Mouse (Mus musculus): Measurements from ENCODE around the gene Dyrk3. TPM values are rescaled to one million over a fixed set of nuclear protein-coding genes. Genes with fewer than 3 reads are reported as not detected.

Gene Dyrk3
- polyA plus RNA-seq, 1 experiment from 2014 or later = 2.3 TPM

- Histone ChIP-seq H3K4me1 (ENCODE audit: control insufficient read depth, insufficient read depth, low read length) (peaks cover 5% of the 10 kb centered on the region), H3K4me3 (ENCODE audit: low read length) (peak overlapping the region; percentile 89; the same call in 1 of the 2 replicates), H3K36me3 (ENCODE audit: control insufficient read depth, insufficient read depth, low read length) (no peaks in the 10 kb centered on the region), H3K9ac (ENCODE audit: low read depth, low read length) (peak overlapping the region; percentile 70; the same call in 1 of the 2 replicates), H3K9me3 (ENCODE audit: control insufficient read depth, low read length) (no peaks in the 10 kb centered on the region), H3K27me3 (replicated peaks; ENCODE audit: control insufficient read depth, insufficient read depth, low read length) (no peaks in the 10 kb centered on the region), H3K4me2 (ENCODE audit: low read depth, low read length) (peak overlapping the region; percentile 93), H3K27ac (ENCODE audit: low read length) (no peak overlapping the region)
- ATAC-seq = no peak
- 64% methylated on average over 11 of the region's 11 CpGs for WGBS
Measured at GRCm38 (mm10) chr1:131139102-131140095, 1.3 kb upstream of the Dyrk3 start.

DNA sequence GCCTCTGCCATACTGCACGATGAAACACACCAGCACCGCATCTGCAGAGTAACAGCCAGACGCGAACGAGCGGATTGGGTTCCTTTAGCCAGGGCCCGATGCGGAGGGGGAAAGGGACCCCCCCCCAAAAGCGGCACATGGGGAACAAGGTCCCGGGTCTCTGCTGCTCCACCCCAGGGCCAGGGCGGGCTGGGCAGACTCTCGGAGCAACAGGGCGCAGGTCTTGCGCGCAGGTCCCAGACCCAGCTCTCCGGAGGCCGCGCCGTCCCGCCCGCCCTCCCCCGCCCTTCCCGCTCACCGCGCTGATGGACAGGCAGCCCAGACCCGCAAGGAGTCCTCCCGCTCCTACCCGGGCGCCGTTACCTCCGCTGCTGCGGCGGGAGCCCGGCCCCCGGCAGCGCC is 422 bp downstream of the Dyrk3 start:
- H3K4me3 ChIP-seq (ENCODE audit: low read length) = peak overlapping the region; percentile 89
- H3K36me3 ChIP-seq (ENCODE audit: control insufficient read depth, insufficient read depth, low read length) = no peaks in the 10 kb centered on the region
- peaks cover 5% of the 10 kb centered on the region for H3K4me1 ChIP-seq (ENCODE audit: control insufficient read depth, insufficient read depth, low read length)
- H3K27ac ChIP-seq (ENCODE audit: low read length) = peak overlapping the region; percentile 92; the same call in 1 of the 2 replicates
- no peaks in the 10 kb centered on the region for H3K27me3 ChIP-seq (replicated peaks; ENCODE audit: control insufficient read depth, insufficient read depth, low read length)
- WGBS = 1% methylated on average over 28 of the region's 36 CpGs
- peak overlapping the region; percentile 79 for H3K9ac ChIP-seq (ENCODE audit: low read depth, low read length)
- H3K9me3 ChIP-seq (ENCODE audit: control insufficient read depth, low read length) = no peaks in the 10 kb centered on the region
- peak overlapping the region; percentile 93 for H3K4me2 ChIP-seq (ENCODE audit: low read depth, low read length)
- peak; percentile 81 for ATAC-seq

GRCm38 (mm10) chr1:131137111-131137510 is 1.0 kb downstream of the Dyrk3 start:
- no peak overlapping the region for H3K27ac ChIP-seq (ENCODE audit: low read length)
- H3K4me2 ChIP-seq (ENCODE audit: low read depth, low read length) = no peak overlapping the region; the same call in 1 of the 2 replicates
- no peak overlapping the region for H3K9ac ChIP-seq (ENCODE audit: low read depth, low read length)
- no peak for ATAC-seq
- 27% methylated on average over 5 of the region's 5 CpGs for WGBS
- H3K4me1 ChIP-seq (ENCODE audit: control insufficient read depth, insufficient read depth, low read length) = peaks cover 5% of the 10 kb centered on the region
- peak overlapping the region; percentile 7; the same call in 1 of the 2 replicates for H3K4me3 ChIP-seq (ENCODE audit: low read length)
- H3K36me3 ChIP-seq (ENCODE audit: control insufficient read depth, insufficient read depth, low read length) = no peaks in the 10 kb centered on the region
- no peaks in the 10 kb centered on the region for H3K9me3 ChIP-seq (ENCODE audit: control insufficient read depth, low read length)
- no peaks in the 10 kb centered on the region for H3K27me3 ChIP-seq (replicated peaks; ENCODE audit: control insufficient read depth, insufficient read depth, low read length)

GRCm38 (mm10) chr1:131135960-131136629 is 2.0 kb downstream of the Dyrk3 start:
- ATAC-seq = no peak
- Histone ChIP-seq H3K27me3 (replicated peaks; ENCODE audit: control insufficient read depth, insufficient read depth, low read length) (no peaks in the 10 kb centered on the region), H3K9ac (ENCODE audit: low read depth, low read length) (no peak overlapping the region), H3K4me2 (ENCODE audit: low read depth, low read length) (no peak overlapping the region), H3K4me1 (ENCODE audit: control insufficient read depth, insufficient read depth, low read length) (peaks cover 5% of the 10 kb centered on the region), H3K36me3 (ENCODE audit: control insufficient read depth, insufficient read depth, low read length) (no peaks in the 10 kb centered on the region), H3K4me3 (ENCODE audit: low read length) (no peak overlapping the region), H3K27ac (ENCODE audit: low read length) (no peak overlapping the region), H3K9me3 (ENCODE audit: control insufficient read depth, low read length) (no peaks in the 10 kb centered on the region)
- 77% methylated on average over 10 of the region's 10 CpGs for WGBS

DNA sequence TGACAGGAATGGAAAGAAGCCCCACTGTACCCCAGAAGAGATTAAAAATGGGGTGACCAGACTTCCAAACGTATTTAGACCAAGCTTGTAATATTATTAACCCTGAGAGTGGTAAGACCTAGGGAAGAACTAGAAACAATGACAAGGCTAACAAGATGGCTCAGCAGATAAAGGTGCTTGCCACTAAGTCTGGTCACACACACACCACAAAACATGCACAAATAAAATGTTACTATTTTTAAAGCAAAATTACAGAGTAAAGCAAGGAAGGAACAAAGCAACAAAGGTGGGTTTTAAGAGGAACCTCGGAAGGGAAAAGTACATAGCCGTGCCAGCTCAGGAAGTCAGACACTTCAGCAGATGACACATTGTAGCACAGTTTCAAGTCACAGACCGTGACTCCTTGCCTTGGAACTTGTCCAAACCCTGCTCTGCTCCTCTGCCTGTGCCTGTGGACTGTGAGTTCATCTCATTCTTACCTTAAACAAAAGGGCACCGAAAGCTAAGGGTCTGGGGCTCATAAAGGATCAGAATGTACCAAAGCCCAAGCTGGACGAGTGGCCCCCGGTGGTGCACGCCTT is 3.1 kb downstream of the Dyrk3 start:
- Histone ChIP-seq H3K4me3 (ENCODE audit: low read length) (no peak overlapping the region), H3K27ac (ENCODE audit: low read length) (no peak overlapping the region), H3K27me3 (replicated peaks; ENCODE audit: control insufficient read depth, insufficient read depth, low read length) (no peaks in the 10 kb centered on the region), H3K9me3 (ENCODE audit: control insufficient read depth, low read length) (no peaks in the 10 kb centered on the region), H3K9ac (ENCODE audit: low read depth, low read length) (no peak overlapping the region), H3K4me1 (ENCODE audit: control insufficient read depth, insufficient read depth, low read length) (peaks cover 5% of the 10 kb centered on the region), H3K4me2 (ENCODE audit: low read depth, low read length) (no peak overlapping the region), H3K36me3 (ENCODE audit: control insufficient read depth, insufficient read depth, low read length) (no peaks in the 10 kb centered on the region)
- WGBS = 63% methylated on average over 8 of the region's 8 CpGs
- no peak for ATAC-seq

DNA sequence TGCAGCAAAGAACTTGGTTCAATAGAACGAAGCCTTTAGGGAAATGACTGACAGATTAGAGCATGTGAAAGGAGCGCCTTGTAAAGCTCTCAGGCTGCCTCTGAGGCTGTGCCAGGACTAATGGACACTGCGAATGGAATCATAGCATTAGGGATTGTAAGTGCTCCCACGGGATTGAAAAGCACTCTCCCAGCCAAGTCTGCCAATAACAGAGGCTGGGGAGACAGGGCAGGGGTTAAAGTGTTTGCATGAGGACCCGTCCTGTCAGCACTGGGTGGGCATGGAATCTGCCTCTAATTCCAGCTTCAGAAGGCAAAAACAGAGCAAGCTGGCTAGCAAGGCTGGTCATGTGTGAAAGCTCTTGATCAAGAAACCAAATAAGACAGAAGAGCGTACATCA is 3.9 kb downstream of the Dyrk3 start:
- 0 out of 2 replicates have a peak, but pooled peaks cover 1% of the 10 kb centered on the region for H3K36me3 ChIP-seq (ENCODE audit: control insufficient read depth, insufficient read depth, low read length)

DNA sequence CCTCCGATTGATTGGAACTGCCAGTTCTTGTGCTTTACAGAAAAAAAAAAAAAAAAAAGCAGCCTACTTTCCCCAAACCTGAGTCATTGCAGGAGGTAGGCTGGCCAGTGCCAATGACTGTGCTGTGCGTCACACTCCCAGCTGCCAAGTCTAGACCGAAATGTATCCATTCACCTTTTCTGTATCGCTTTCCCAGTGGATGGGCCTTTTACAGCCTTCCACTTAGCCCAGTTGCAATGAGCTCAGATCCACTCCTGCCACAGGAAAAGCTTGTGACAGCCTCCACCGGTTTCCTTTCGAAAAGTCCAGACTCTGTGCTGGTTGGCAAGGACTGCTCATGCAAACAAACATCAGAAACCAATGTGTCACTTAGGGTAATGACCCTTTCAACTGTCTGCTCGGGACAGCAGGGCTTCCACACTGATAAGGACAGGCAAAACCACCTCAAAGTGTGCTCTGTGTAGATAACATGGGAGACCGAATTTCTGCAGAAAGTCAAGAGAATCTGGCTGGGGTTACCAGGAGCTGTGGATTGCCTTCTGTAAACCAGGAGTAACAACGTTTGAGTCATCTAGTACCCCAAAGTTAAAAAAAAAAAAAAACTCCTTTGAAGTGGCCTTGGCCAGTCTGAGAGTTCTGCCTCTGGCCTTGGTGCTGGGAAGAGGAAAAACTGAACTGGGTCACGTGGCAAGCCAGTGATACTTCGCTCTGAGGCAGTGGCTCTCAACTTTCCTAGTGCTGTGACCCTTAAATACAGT is 12.0 kb downstream of the Dyrk3 start:
- no peaks in the 10 kb centered on the region for H3K9me3 ChIP-seq (ENCODE audit: control insufficient read depth, low read length)
- no peaks in the 10 kb centered on the region for H3K27me3 ChIP-seq (replicated peaks; ENCODE audit: control insufficient read depth, insufficient read depth, low read length)
- ATAC-seq = peak; percentile 63
- no peak overlapping the region for H3K27ac ChIP-seq (ENCODE audit: low read length)
- 57% methylated on average over 11 of the region's 11 CpGs for WGBS
- H3K36me3 ChIP-seq (ENCODE audit: control insufficient read depth, insufficient read depth, low read length) = 0 out of 2 replicates have a peak, but pooled peaks cover 4% of the 10 kb centered on the region
- H3K4me2 ChIP-seq (ENCODE audit: low read depth, low read length) = no peak overlapping the region
- no peak overlapping the region for H3K4me3 ChIP-seq (ENCODE audit: low read length)
- H3K9ac ChIP-seq (ENCODE audit: low read depth, low read length) = no peak overlapping the region
- no peaks in the 10 kb centered on the region; the same call in 1 of the 2 replicates for H3K4me1 ChIP-seq (ENCODE audit: control insufficient read depth, insufficient read depth, low read length)

More for the DNA sequence above, 3.9 kb downstream of the Dyrk3 start:
- no peaks in the 10 kb centered on the region for H3K9me3 ChIP-seq (ENCODE audit: control insufficient read depth, low read length)
- H3K27me3 ChIP-seq (replicated peaks; ENCODE audit: control insufficient read depth, insufficient read depth, low read length) = no peaks in the 10 kb centered on the region
- no peak for ATAC-seq
- no peak overlapping the region for H3K4me3 ChIP-seq (ENCODE audit: low read length)
- peaks cover 2% of the 10 kb centered on the region for H3K4me1 ChIP-seq (ENCODE audit: control insufficient read depth, insufficient read depth, low read length)
- 69% methylated on average over 6 of the region's 6 CpGs for WGBS
- H3K9ac ChIP-seq (ENCODE audit: low read depth, low read length) = no peak overlapping the region
- H3K4me2 ChIP-seq (ENCODE audit: low read depth, low read length) = no peak overlapping the region
- H3K27ac ChIP-seq (ENCODE audit: low read length) = no peak overlapping the region

- no peaks in the 10 kb centered on the region for H3K9me3 ChIP-seq (ENCODE audit: control insufficient read depth, low read length)
- H3K4me1 ChIP-seq (ENCODE audit: control insufficient read depth, insufficient read depth, low read length) = no peaks in the 10 kb centered on the region; the same call in 1 of the 2 replicates
- H3K36me3 ChIP-seq (ENCODE audit: control insufficient read depth, insufficient read depth, low read length) = no peaks in the 10 kb centered on the region
- H3K27me3 ChIP-seq (replicated peaks; ENCODE audit: control insufficient read depth, insufficient read depth, low read length) = no peaks in the 10 kb centered on the region
- H3K4me3 ChIP-seq (ENCODE audit: low read length) = no peak overlapping the region
- no peak overlapping the region for H3K9ac ChIP-seq (ENCODE audit: low read depth, low read length)
- peak; percentile 55 for ATAC-seq
- H3K27ac ChIP-seq (ENCODE audit: low read length) = no peak overlapping the region
- WGBS = 54% methylated on average over 10 of the region's 10 CpGs
- H3K4me2 ChIP-seq (ENCODE audit: low read depth, low read length) = no peak overlapping the region
Measured at GRCm38 (mm10) chr1:131123522-131124265, 14.4 kb downstream of the Dyrk3 start.
